Mouse (Mus musculus) stomach, embryonic 15.5 days (tissue): ENCODE data around the gene Add3. TPM values are rescaled to one million over a fixed set of nuclear protein-coding genes. Genes with fewer than 3 reads are reported as not detected.

Experiments
- ATAC-seq: fragments of 200-750 bp; cut with Nextera tagmentation; 2 replicates; pipeline ENCODE4 v1.8.0; 2017; ENCODE audit warnings: low read depth, moderate number of reproducible peaks, moderate TSS enrichment; ENCODE audit not compliant: insufficient read depth, low FRiP score
- H3K27ac ChIP-seq: fragments of 300-500 bp; sonication (generic); 2 replicates; pipeline ENCODE4 v1.5.1; 2015; ENCODE audit warnings: mild to moderate bottlenecking, inconsistent platforms
- H3K27me3 ChIP-seq: fragments of 300-500 bp; sonication (generic); replicated peaks from 2 replicates; pipeline ENCODE4 v1.6.1; 2015; ENCODE audit warnings: inconsistent platforms
- H3K36me3 ChIP-seq: fragments of 300-500 bp; sonication (generic); 2 replicates; pipeline ENCODE4 v1.6.1; 2015; ENCODE audit warnings: inconsistent platforms
- H3K4me1 ChIP-seq: fragments of 300-500 bp; sonication (generic); 2 replicates; pipeline ENCODE4 v1.6.1; 2015; ENCODE audit warnings: inconsistent platforms
- H3K4me2 ChIP-seq: fragments of 300-500 bp; sonication (generic); 2 replicates; pipeline ENCODE4 v1.6.1; 2015; ENCODE audit warnings: mild to moderate bottlenecking, inconsistent platforms
- H3K4me3 ChIP-seq: fragments of 300-500 bp; sonication (generic); replicated peaks from 2 replicates; pipeline ENCODE4 v1.5.1; 2015; ENCODE audit warnings: inconsistent platforms
- H3K9ac ChIP-seq: fragments of 300-500 bp; sonication (generic); 2 replicates; pipeline ENCODE4 v1.6.1; 2015; ENCODE audit warnings: inconsistent platforms
- H3K9me3 ChIP-seq: fragments of 300-500 bp; sonication (generic); 2 replicates; pipeline ENCODE4 v1.6.1; 2016; ENCODE audit warnings: inconsistent platforms
- WGBS: fragments of 180-500 bp; shearing (Covaris S2); methylation state at CpG from one replicate; pipeline ENCODE4 v1.1.7; 2015; 5-methylcytosine and 5-hydroxymethylcytosine counted together
- polyA plus RNA-seq: library from polyadenylated mRNA; unstranded; fragments of >200 nt; fragmentation: Nextera tagmentation; extraction: Ambion mirVana; gene quantifications from 2 replicates; pipeline ENCODE4 v1.2.1, GENCODE M21; 2015

Add3 gene
- polyA plus RNA-seq, 1 experiment from 2014 or later, result 89.0 TPM

DNA sequence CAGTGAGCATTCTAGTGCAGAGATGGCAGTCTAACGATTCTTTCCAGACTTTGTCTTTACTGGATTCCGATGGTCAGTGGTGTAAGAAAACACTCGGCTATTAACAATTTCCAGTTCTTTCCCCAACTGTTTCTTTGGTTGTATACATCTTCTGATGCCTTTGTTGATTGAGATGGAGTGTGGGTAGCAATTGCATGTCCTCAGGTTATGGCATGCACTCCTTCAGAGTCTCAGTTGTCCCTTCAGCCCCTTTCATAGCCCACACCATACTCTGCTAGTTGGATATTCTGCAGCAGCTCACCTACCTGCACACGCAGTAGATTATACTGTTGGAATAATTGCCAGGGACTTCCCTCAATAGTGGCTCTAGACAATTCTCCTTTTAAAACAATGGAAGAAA is 36.3 kb downstream of the Add3 start:
- Histone ChIP-seq H3K36me3 (no peaks in the 10 kb centered on the region), H3K4me2 (no peak overlapping the region), H3K4me1 (peaks cover 7% of the 10 kb centered on the region; the same call in 1 of the 2 replicates), H3K4me3 (no peak overlapping the region), H3K9me3 (no peaks in the 10 kb centered on the region), H3K27me3 (no peaks in the 10 kb centered on the region), H3K27ac (no peak overlapping the region), H3K9ac (no peak overlapping the region)
- 88% methylated on average over 4 of the region's 4 CpGs for WGBS
- ATAC-seq, result no peak

DNA sequence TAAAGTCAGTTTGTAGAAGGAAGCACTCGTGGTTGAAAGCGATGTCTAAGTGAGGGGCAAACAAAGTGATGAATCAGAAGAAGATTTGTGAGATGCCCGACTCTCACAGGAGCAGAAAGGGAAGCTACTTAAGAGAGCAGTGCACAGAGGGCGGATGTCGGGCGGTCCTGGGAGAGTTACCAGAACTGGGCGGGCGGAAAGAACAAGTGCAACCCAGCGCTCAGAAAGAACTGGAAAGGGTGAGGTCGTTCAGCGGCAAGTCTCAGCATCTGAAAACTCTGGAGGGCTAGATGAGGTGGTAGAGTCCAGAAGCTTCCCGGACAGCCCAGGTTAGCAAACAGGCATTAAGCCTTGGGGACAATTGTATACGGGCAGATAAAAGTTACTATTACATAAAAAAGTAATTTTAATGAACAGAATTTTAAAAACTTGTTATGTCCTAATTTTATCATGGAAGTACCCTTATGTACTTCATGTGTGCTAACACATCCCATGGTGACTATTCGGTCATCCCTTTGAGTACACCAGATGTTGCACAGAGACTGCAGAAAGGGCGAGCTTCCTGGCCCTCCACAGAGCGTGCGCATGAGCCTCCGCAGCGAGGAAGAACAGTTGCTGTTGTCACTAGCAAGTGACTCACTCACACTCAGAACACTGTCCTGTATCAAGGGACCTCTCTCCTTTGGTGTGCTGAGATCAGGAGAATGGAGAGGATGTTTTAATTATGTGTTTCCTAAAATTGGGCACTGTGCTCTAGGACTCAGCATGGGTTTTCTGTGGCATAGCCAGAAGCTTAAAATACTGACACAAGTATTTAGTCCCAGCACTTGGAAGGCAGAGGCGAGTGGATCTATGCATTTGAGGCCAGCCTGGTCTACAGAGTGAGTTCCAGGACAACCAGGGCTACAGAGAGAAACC is 38.6 kb downstream of the Add3 start:
- WGBS, result 91% methylated on average over 20 of the region's 20 CpGs
- no peak for ATAC-seq

DNA sequence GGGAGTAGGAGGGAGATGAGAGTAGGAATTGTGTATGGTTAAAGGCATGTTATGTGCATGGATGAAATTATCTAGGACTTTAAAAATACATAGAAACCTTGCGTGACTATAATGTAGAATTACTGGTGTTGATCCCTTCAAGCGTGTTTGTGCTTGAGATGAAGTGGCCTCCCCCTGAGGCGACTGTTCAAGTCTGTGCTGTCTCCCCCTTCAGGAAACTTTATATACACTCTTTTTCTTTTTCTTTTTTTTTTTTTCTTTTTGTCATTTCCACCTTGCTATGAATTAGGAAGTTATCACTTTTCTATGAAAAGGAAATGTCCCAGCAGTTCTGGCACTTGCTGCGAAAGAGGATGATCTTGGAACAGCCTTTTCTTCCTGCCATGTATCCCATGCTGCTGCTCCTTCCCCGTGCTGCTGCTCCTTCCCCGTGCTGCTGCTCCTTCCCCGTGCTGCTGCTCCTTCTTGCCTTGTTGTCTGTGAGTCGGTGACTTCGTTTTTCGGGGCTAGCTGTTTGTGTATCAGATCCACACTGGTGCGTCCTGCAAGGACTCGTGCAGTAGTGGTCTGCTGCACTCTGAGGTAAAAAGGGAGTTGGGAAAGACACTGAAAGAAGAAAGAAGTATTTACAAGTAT is 40.0 kb downstream of the Add3 start:
- no peak overlapping the region for H3K9ac ChIP-seq
- no peak overlapping the region for H3K4me2 ChIP-seq
- no peak overlapping the region for H3K4me3 ChIP-seq
- WGBS, result 75% methylated on average over 12 of the region's 12 CpGs
- no peak for ATAC-seq
- no peaks in the 10 kb centered on the region for H3K9me3 ChIP-seq
- peak overlapping the region; percentile 55; the same call in 1 of the 2 replicates for H3K27ac ChIP-seq
- peaks cover 37% of the 10 kb centered on the region for H3K4me1 ChIP-seq
- no peaks in the 10 kb centered on the region for H3K36me3 ChIP-seq
- H3K27me3 ChIP-seq, result no peaks in the 10 kb centered on the region

More for the DNA sequence above, 38.6 kb downstream of the Add3 start:
- Histone ChIP-seq H3K9ac (no peak overlapping the region), H3K4me1 (peaks cover 25% of the 10 kb centered on the region), H3K27me3 (no peaks in the 10 kb centered on the region), H3K4me2 (no peak overlapping the region), H3K27ac (no peak overlapping the region), H3K36me3 (no peaks in the 10 kb centered on the region), H3K9me3 (no peaks in the 10 kb centered on the region), H3K4me3 (no peak overlapping the region)

DNA sequence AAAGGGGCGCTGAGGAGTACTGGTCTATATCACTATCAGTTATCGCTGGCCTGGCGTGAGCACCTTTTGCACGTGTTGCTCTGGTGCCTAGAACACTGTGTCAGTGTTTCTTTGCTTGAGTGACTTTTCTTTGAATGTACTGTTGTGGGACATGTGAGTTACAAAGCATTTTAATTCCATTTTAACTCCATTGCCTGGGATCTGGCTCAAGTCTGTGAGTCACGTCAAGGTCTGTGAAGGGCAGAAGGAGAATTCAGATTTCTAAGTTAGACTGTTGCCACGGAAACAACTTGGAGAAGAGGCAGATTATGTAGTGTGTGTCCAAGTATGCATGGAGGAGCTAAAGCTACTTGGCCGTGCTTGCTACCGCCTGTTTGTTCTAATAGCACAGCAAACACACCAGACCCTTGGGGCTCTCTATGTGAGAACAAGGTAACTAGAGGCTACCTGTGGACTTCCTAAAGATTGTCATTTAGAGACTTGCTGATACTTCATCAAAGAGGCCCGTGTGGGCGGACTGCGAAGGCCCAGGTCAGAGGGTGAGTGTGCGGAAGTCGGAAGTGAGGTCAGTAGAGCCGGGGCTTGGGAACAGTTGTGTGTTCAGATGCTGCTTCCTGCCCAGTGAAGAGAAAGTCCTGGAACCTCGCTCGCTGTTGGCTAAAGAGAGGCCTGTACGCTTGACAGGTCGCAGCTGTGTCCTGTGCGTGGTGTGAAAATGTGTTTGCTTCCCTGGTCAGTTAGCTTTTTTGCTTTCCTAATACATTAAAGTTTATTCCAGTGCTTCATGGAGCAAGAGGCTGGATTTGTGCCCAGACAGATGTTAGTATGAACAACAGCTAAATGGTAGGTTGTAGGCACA is 41.0 kb downstream of the Add3 start:
- no peak overlapping the region for H3K4me3 ChIP-seq

DNA sequence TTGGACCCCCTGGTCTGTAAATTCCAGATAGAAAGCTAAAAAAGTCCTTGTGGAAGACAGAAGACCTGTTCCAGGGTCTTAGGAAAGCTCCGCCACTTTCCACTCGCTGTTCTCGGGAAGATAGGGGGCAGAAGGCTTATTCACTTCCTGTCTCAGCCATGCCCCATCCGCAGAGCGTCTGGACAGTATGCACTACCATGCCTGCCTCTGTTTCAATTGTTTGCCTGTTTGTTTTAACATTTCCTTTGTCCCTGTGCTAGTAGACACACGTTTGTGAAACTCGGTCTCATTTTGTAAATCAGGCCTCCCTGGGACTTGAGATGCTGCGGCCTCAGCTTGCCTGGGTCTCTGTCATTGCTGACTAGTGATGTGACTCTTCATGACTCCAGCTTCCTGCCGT is 43.4 kb downstream of the Add3 start:
- Histone ChIP-seq H3K9me3 (no peaks in the 10 kb centered on the region), H3K9ac (no peak overlapping the region), H3K36me3 (no peaks in the 10 kb centered on the region), H3K27ac (peak overlapping the region; percentile 68), H3K4me3 (no peak overlapping the region), H3K4me1 (peaks cover 49% of the 10 kb centered on the region), H3K27me3 (no peaks in the 10 kb centered on the region), H3K4me2 (no peak overlapping the region)
- WGBS, result 44% methylated on average over 9 of the region's 9 CpGs
- no peak for ATAC-seq

More for the DNA sequence above, 41.0 kb downstream of the Add3 start:
- WGBS, result 50% methylated on average over 19 of the region's 19 CpGs
- no peaks in the 10 kb centered on the region for H3K36me3 ChIP-seq
- peaks cover 42% of the 10 kb centered on the region for H3K4me1 ChIP-seq
- H3K4me2 ChIP-seq, result no peak overlapping the region; the same call in 1 of the 2 replicates
- 0 out of 2 replicates have a peak, but pooled peaks have one; percentile 15 for ATAC-seq
- no peaks in the 10 kb centered on the region for H3K9me3 ChIP-seq
- H3K27me3 ChIP-seq, result no peaks in the 10 kb centered on the region
- H3K9ac ChIP-seq, result no peak overlapping the region
- H3K27ac ChIP-seq, result peak overlapping the region; percentile 55

DNA sequence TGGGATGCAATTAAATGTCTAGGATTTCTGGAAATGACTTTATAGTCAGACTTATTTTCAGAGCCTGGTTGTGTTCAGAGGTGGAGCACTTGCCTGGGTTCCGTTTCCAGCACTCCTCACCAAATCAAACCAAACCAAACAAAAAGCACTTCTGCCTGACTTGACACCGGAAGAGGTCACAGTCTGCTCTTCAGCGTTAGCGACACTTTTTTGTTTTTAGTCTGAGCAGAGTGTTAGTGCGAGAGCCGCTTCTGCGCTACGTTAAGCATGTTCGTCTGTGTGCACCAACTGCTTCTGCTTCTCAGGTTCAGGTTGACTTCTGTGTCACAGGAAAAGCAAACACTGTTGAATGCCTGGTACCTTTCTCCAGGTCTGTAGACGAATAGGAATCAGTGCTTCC is 44.0 kb downstream of the Add3 start:
- 19% methylated on average over 10 of the region's 10 CpGs for WGBS

DNA sequence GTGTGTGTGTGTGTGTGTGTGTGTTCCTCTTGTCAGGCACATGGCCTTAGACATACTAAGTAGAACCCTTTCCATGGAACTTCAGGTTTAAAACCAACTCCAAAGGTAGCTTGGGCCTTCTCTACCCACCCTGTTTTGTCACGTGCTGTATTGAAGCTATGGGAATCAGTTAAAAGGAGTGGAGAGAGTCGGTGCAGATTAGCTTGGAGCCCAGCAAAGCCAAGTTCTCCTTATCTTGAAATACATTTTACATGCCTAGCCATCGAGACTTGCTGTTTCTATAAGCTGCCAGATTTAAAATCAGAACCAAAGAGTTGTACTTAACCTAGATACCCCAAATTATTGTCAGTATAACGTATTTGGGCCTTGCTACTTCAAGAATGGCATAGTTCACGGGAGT is 44.7 kb downstream of the Add3 start:
- Histone ChIP-seq H3K4me2 (no peak overlapping the region; the same call in 1 of the 2 replicates), H3K27me3 (no peaks in the 10 kb centered on the region), H3K9me3 (no peaks in the 10 kb centered on the region), H3K4me3 (no peak overlapping the region), H3K4me1 (peaks cover 49% of the 10 kb centered on the region), H3K9ac (no peak overlapping the region), H3K27ac (peak overlapping the region; percentile 68), H3K36me3 (no peaks in the 10 kb centered on the region)
- WGBS, result 50% methylated on average over 5 of the region's 5 CpGs
- peak; percentile 52; the same call in 1 of the 2 replicates for ATAC-seq

More for the DNA sequence above, 44.0 kb downstream of the Add3 start:
- no peaks in the 10 kb centered on the region for H3K27me3 ChIP-seq
- peaks cover 49% of the 10 kb centered on the region for H3K4me1 ChIP-seq
- no peak overlapping the region for H3K9ac ChIP-seq
- peak overlapping the region; percentile 68 for H3K27ac ChIP-seq
- ATAC-seq, result no peak
- H3K4me3 ChIP-seq, result no peak overlapping the region
- no peaks in the 10 kb centered on the region for H3K36me3 ChIP-seq
- H3K9me3 ChIP-seq, result no peaks in the 10 kb centered on the region
- peak overlapping the region; percentile 8; the same call in 1 of the 2 replicates for H3K4me2 ChIP-seq

DNA sequence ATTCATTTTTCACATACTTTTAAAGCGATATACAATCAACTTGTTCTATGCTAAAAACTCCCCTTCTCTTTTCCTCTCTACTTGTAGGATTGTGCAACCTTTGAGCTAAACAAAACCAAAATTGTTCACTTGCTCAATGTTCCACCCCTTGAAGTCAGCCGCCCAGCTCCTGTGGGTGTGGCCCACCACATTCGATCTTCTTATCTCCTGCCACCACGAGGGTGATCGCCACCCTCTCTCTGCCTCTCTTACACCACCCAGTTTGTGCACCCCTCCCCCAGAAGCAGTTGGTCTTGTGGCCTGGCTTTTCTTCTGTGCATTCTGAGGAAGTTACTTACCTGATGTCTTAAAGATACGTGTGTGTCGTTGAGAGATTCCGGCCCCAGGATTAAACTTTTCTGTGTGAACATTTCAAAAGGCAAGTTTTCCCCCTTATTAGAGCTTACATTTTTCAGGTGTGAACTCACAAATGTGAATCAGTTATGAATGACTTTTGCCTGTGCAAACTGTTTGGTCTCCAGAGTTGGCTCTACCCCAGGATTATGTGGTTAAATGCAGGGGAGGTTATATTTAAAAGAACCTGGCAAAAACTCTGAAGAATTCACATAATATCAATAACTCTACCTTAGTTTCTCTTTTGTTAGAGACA is 45.4 kb downstream of the Add3 start:
- Histone ChIP-seq H3K36me3 (no peaks in the 10 kb centered on the region), H3K27me3 (no peaks in the 10 kb centered on the region), H3K4me2 (no peak overlapping the region; the same call in 1 of the 2 replicates), H3K27ac (peak overlapping the region; percentile 60; the same call in 1 of the 2 replicates), H3K9ac (no peak overlapping the region), H3K9me3 (no peaks in the 10 kb centered on the region), H3K4me3 (no peak overlapping the region), H3K4me1 (peaks cover 47% of the 10 kb centered on the region)
- peak; percentile 90 for ATAC-seq
- 31% methylated on average over 8 of the region's 8 CpGs for WGBS

DNA sequence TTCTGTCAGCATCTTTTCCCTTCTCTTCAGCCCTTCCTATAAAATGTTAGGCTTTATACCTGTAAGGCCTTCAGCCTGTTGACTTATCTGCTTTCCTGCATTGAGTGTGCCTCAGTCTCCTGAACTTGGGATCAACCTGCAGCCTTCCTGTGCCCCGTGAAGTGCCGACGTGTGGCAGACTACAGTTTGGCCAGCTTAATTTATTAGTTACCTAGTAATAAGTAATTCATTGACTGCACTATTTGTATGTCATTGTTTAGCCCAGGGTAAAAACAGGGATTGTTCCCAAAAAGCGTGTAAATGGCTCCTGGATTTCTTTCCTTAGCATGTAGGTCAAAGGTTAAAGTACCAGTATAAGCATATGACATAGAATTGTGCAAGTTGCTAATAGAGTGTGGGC is 46.2 kb downstream of the Add3 start:
- 60% methylated on average over 4 of the region's 4 CpGs for WGBS
- no peak overlapping the region for H3K9ac ChIP-seq

DNA sequence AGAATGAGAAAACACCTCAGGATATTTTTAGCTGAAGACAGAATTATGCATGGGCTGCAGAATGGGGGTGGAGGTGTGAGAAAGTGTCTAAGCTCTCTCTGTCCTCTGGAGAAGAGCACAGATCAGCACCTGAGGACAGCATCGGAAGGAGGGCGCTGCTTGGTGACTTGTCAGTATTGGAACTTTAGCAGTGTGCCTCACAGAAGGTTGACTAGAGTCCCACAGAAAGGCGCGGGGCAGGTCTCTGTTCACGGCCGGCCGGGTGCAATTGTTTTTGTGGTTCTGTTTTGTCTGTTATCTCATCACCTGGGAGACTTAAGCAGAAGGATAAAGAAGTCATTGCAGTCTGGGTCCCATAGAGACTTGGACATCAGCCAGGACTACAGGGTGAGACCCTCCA is 47.3 kb downstream of the Add3 start:
- Histone ChIP-seq H3K27ac (no peak overlapping the region), H3K9ac (no peak overlapping the region), H3K4me1 (peaks cover 39% of the 10 kb centered on the region), H3K27me3 (no peaks in the 10 kb centered on the region), H3K4me2 (no peak overlapping the region), H3K4me3 (no peak overlapping the region), H3K9me3 (no peaks in the 10 kb centered on the region), H3K36me3 (no peaks in the 10 kb centered on the region)
- 68% methylated on average over 7 of the region's 7 CpGs for WGBS
- ATAC-seq, result no peak

More for the DNA sequence above, 46.2 kb downstream of the Add3 start:
- Histone ChIP-seq H3K9me3 (no peaks in the 10 kb centered on the region), H3K27ac (peak overlapping the region; percentile 54; the same call in 1 of the 2 replicates), H3K36me3 (no peaks in the 10 kb centered on the region), H3K4me3 (no peak overlapping the region), H3K4me1 (peaks cover 45% of the 10 kb centered on the region), H3K27me3 (no peaks in the 10 kb centered on the region), H3K4me2 (no peak overlapping the region)
- ATAC-seq, result no peak

DNA sequence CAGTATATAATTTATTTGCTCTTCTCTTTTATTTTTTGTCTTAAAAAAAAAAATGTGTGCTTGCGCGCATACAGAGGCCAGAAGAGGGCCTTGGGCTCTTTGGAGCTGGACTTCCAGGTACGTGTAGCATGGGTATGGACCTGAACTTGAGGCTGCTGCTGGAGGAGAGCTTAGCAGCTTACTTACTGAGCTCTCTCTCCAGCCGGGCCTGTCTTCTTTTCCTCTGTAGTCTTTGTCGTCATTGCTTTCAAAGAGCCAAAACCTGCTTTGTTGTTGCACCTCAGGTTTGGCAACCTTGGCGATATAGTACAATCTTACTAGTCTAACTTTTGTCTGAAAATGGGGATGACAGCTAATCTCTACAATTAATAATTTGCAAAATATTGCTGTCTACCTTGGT is 47.9 kb downstream of the Add3 start:
- Histone ChIP-seq H3K4me1 (peaks cover 33% of the 10 kb centered on the region), H3K36me3 (no peaks in the 10 kb centered on the region), H3K4me2 (no peak overlapping the region), H3K4me3 (no peak overlapping the region), H3K27me3 (no peaks in the 10 kb centered on the region), H3K9me3 (no peaks in the 10 kb centered on the region), H3K27ac (0 out of 2 replicates have a peak overlapping the region, but pooled peaks have one; percentile 17), H3K9ac (no peak overlapping the region)
- 66% methylated on average over 6 of the region's 6 CpGs for WGBS
- no peak for ATAC-seq
